Mouse (Mus musculus) stomach, postnatal 0 days (tissue): ENCODE measurements around the gene Creb5.

Experiments
- CTCF ChIP-seq: IDR thresholded peaks from 2 replicates; pipeline ENCODE4 v1.5.1; 2016; ENCODE audit warnings: antibody characterized with exemption, low read depth, mild to moderate bottlenecking, moderate library complexity
- EP300 ChIP-seq: optimal IDR thresholded peaks from 2 replicates; pipeline ENCODE3; 2016; ENCODE audit warnings: antibody characterized with exemption

- TF ChIP-seq CTCF, result no peak
- TF ChIP-seq EP300, result no peak
These were observed 269.0 kb downstream of the Creb5 start for GRCm38 (mm10) chr6:53556050-53556449.
